Mouse (Mus musculus) stomach, embryonic 15.5 days (tissue): ENCODE measurements at regions not wholly inside any gene's neighbourhood (a gene's known extent, or its start where the extent isn't known, plus 50 kb on each side); places are given as distances from the start of the nearest gene placed in this dataset.
A peak's percentile ranks its signal among the peaks of the same experiment; 100 is the strongest.

Experiments
- ATAC-seq: fragments of 200-750 bp; cut with Nextera tagmentation; 2 replicates; pipeline ENCODE4 v1.8.0; 2017; ENCODE audit warnings: low read depth, moderate number of reproducible peaks, moderate TSS enrichment; ENCODE audit not compliant: insufficient read depth, low FRiP score
- H3K27ac ChIP-seq: fragments of 300-500 bp; sonication (generic); 2 replicates; pipeline ENCODE4 v1.5.1; 2015; ENCODE audit warnings: mild to moderate bottlenecking, inconsistent platforms
- H3K27me3 ChIP-seq: fragments of 300-500 bp; sonication (generic); replicated peaks from 2 replicates; pipeline ENCODE4 v1.6.1; 2015; ENCODE audit warnings: inconsistent platforms
- H3K36me3 ChIP-seq: fragments of 300-500 bp; sonication (generic); 2 replicates; pipeline ENCODE4 v1.6.1; 2015; ENCODE audit warnings: inconsistent platforms
- H3K4me1 ChIP-seq: fragments of 300-500 bp; sonication (generic); 2 replicates; pipeline ENCODE4 v1.6.1; 2015; ENCODE audit warnings: inconsistent platforms
- H3K4me2 ChIP-seq: fragments of 300-500 bp; sonication (generic); 2 replicates; pipeline ENCODE4 v1.6.1; 2015; ENCODE audit warnings: mild to moderate bottlenecking, inconsistent platforms
- H3K4me3 ChIP-seq: fragments of 300-500 bp; sonication (generic); replicated peaks from 2 replicates; pipeline ENCODE4 v1.5.1; 2015; ENCODE audit warnings: inconsistent platforms
- H3K9ac ChIP-seq: fragments of 300-500 bp; sonication (generic); 2 replicates; pipeline ENCODE4 v1.6.1; 2015; ENCODE audit warnings: inconsistent platforms
- H3K9me3 ChIP-seq: fragments of 300-500 bp; sonication (generic); 2 replicates; pipeline ENCODE4 v1.6.1; 2016; ENCODE audit warnings: inconsistent platforms
- WGBS: fragments of 180-500 bp; shearing (Covaris S2); methylation state at CpG from one replicate; pipeline ENCODE4 v1.1.7; 2015; 5-methylcytosine and 5-hydroxymethylcytosine counted together

GRCm38 (mm10) chr4:140463296-140463695 is 202.5 kb downstream of the Arhgef10l start:
- H3K27me3 ChIP-seq, result no peaks in the 10 kb centered on the region
- H3K36me3 ChIP-seq, result no peaks in the 10 kb centered on the region
- H3K9ac ChIP-seq, result no peak overlapping the region
- no peak for ATAC-seq
- no peak overlapping the region for H3K4me2 ChIP-seq
- no peak overlapping the region for H3K27ac ChIP-seq
- H3K9me3 ChIP-seq, result no peaks in the 10 kb centered on the region
- no peaks in the 10 kb centered on the region for H3K4me1 ChIP-seq
- 52% methylated on average over 7 of the region's 7 CpGs for WGBS
- no peak overlapping the region for H3K4me3 ChIP-seq

- H3K36me3 ChIP-seq, result no peaks in the 10 kb centered on the region
- H3K4me1 ChIP-seq, result no peaks in the 10 kb centered on the region
- H3K4me3 ChIP-seq, result no peak overlapping the region
- no peak overlapping the region for H3K27ac ChIP-seq
- H3K9me3 ChIP-seq, result no peaks in the 10 kb centered on the region
- H3K9ac ChIP-seq, result no peak overlapping the region
- 85% methylated on average over 16 of the region's 16 CpGs for WGBS
- no peaks in the 10 kb centered on the region for H3K27me3 ChIP-seq
- no peak for ATAC-seq
- no peak overlapping the region for H3K4me2 ChIP-seq
These were observed 204.5 kb downstream of the Arhgef10l start for GRCm38 (mm10) chr4:140461317-140461716.

GRCm38 (mm10) chr4:140449062-140449461 is 202.5 kb upstream of the Igsf21 start:
- Histone ChIP-seq H3K27ac (no peak overlapping the region), H3K27me3 (no peaks in the 10 kb centered on the region), H3K36me3 (no peaks in the 10 kb centered on the region), H3K4me3 (no peak overlapping the region), H3K4me1 (no peaks in the 10 kb centered on the region), H3K4me2 (no peak overlapping the region), H3K9ac (no peak overlapping the region), H3K9me3 (no peaks in the 10 kb centered on the region)
- WGBS, result 89% methylated on average over 10 of the region's 10 CpGs
- no peak for ATAC-seq

DNA sequence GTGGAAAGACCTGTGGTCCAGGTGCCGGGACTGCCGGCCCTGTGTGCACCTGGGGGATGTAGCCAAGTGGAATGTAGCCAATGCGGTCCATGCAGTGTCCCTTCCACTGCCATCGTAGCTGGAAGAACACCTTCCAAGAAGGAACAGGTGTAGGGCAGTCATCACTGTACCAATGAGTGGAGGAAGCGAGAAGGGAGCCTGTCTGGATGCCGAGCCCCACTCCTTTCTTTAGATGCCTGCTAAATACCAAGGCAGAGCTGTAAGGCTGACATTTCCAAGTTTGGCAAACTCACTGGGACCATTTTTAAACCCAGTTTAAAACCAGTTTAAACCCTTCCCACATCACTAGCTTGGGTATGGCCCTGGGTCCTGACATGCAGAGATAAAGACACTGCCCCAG is 199.9 kb upstream of the Igsf21 start:
- 88% methylated on average over 6 of the region's 6 CpGs for WGBS
- no peak for ATAC-seq
- H3K4me1 ChIP-seq, result no peaks in the 10 kb centered on the region
- H3K9me3 ChIP-seq, result no peaks in the 10 kb centered on the region
- H3K9ac ChIP-seq, result no peak overlapping the region
- no peak overlapping the region for H3K27ac ChIP-seq
- H3K27me3 ChIP-seq, result no peaks in the 10 kb centered on the region
- no peak overlapping the region for H3K4me2 ChIP-seq
- H3K36me3 ChIP-seq, result no peaks in the 10 kb centered on the region
- H3K4me3 ChIP-seq, result no peak overlapping the region

DNA sequence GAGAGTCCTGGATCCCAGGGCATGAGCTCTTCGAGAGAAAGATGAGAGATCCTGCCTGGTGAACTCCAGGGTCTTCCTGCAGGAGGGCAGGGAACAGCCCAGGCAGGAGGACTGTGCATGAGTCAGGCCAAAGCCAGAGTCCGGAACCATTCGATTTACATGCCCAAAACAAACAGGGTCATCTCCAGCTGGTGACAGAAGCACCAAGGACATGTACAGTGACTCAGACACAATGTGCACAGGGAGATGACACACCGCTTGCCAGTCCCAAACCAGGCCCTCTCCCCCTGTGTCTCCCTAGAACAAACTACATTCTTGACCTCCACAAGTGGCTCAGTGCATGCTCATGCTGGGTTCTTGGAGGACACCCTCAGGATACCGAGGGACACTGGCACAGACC is 199.3 kb upstream of the Igsf21 start:
- 82% methylated on average over 5 of the region's 5 CpGs for whole genome bisulfite sequencing
- H3K27me3 ChIP-seq, result no peaks in the 10 kb centered on the region
- ATAC-seq, result no peak

DNA sequence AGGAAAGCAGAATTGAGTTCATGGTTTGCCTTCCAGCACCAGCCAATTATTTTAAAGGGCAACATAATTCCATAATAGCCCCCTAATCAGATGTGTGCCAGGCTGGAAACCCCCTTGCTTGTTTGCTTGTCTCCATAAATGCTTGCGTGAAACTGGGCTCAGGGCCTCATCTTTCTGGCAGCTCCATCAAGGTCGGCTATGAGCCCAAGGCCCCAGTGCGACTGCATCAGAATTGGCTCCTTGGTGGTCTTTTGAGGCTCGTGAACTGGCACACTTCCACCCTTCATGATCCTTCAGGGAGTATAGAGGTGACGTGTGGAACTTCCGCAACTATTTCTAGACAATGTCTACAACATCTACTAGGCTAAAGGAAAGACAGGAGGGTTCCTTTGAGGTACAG is 196.6 kb upstream of the Igsf21 start:
- ATAC-seq, result no peak
- Histone ChIP-seq H3K36me3 (no peaks in the 10 kb centered on the region), H3K9ac (no peak overlapping the region), H3K4me1 (no peaks in the 10 kb centered on the region), H3K9me3 (no peaks in the 10 kb centered on the region), H3K4me3 (no peak overlapping the region), H3K27ac (no peak overlapping the region), H3K27me3 (no peaks in the 10 kb centered on the region), H3K4me2 (no peak overlapping the region)
- WGBS, result 82% methylated on average over 6 of the region's 6 CpGs

More for the DNA sequence above, 199.3 kb upstream of the Igsf21 start:
- Histone ChIP-seq H3K4me2 (no peak overlapping the region), H3K9ac (no peak overlapping the region), H3K36me3 (no peaks in the 10 kb centered on the region), H3K9me3 (no peaks in the 10 kb centered on the region), H3K4me3 (no peak overlapping the region), H3K4me1 (no peaks in the 10 kb centered on the region), H3K27ac (no peak overlapping the region)

GRCm38 (mm10) chr4:140441805-140442204 is 195.2 kb upstream of the Igsf21 start:
- Histone ChIP-seq H3K4me1 (no peaks in the 10 kb centered on the region), H3K4me2 (no peak overlapping the region), H3K36me3 (no peaks in the 10 kb centered on the region), H3K9ac (no peak overlapping the region), H3K4me3 (no peak overlapping the region), H3K27me3 (no peaks in the 10 kb centered on the region), H3K27ac (no peak overlapping the region), H3K9me3 (no peaks in the 10 kb centered on the region)
- no peak for ATAC-seq
- WGBS, result 80% methylated on average over 8 of the region's 8 CpGs

DNA sequence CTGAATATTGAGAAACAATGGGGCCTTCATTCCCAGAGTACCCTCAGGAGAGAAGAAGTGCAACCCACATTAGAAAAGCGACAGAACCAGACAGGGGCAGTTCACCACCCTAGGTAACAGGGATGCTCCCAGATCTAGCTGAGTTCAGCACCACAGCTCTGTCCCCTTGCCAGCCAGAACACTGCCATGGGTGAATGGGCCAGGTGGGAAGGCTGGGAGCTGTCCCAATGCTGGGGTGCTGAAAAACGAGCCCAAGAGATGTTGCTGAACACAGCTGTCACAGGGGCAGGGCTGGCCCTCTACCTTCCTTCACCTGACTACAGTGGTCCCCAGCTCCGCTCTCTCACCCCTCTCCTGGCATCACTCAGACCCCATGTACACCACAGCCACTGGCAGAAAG is 193.3 kb upstream of the Igsf21 start:
- no peaks in the 10 kb centered on the region for H3K4me1 ChIP-seq

DNA sequence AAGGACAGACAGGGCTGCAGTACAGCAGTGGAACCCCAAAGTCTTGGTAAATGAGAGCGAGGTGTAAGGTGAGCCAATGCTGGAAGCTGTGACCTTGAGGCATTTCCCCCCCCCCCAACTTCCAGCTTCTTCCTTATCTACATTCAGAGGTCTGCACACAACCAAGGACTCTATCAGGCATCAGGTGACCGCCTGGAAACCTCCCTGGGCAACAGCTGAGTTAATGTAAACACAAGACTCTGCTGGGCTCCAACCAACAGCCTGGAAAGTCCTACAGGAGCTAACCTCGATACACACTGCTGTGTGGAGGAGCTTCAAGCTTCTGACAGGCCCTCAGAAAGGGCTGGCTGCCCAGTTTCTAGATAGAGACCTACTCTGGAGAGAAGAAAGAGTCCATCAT is 189.4 kb upstream of the Igsf21 start:
- H3K27me3 ChIP-seq, result no peaks in the 10 kb centered on the region
- no peak overlapping the region for H3K9ac ChIP-seq
- WGBS, result 24% methylated on average over 3 of the region's 3 CpGs
- H3K9me3 ChIP-seq, result no peaks in the 10 kb centered on the region
- H3K27ac ChIP-seq, result no peak overlapping the region
- no peaks in the 10 kb centered on the region for H3K36me3 ChIP-seq
- H3K4me2 ChIP-seq, result no peak overlapping the region
- ATAC-seq, result peak; percentile 46; the same call in 1 of the 2 replicates
- H3K4me3 ChIP-seq, result no peak overlapping the region
- H3K4me1 ChIP-seq, result no peaks in the 10 kb centered on the region

More for the DNA sequence above, 193.3 kb upstream of the Igsf21 start:
- Histone ChIP-seq H3K4me2 (no peak overlapping the region), H3K4me3 (no peak overlapping the region), H3K9ac (no peak overlapping the region), H3K27ac (no peak overlapping the region), H3K9me3 (no peaks in the 10 kb centered on the region), H3K27me3 (no peaks in the 10 kb centered on the region), H3K36me3 (no peaks in the 10 kb centered on the region)
- 22% methylated on average over 3 of the region's 3 CpGs for WGBS
- no peak for ATAC-seq

GRCm38 (mm10) chr4:140433744-140434542 is 187.4 kb upstream of the Igsf21 start:
- no peak for ATAC-seq
- no peak overlapping the region for H3K27ac ChIP-seq

DNA sequence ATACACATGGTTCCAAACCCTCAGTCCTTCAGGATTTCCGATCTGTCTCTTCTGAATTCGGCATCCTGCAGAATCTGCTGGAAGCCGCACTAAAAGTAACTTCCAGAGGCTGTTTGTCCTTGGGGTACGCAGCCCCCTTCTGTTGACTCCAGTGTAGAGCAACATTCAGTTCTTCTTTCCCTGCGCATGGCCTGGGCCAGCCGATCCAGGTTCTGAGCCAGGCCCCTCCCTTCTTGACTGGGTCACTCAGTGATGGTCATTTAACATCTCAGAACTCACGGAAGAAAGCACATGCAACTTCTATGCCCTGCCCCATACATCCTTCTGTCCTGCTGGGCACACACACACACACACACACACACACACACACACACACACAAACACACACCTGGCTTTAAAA is 185.5 kb upstream of the Igsf21 start:
- H3K9me3 ChIP-seq, result no peaks in the 10 kb centered on the region
- H3K4me3 ChIP-seq, result no peak overlapping the region
- no peak overlapping the region for H3K4me2 ChIP-seq
- no peaks in the 10 kb centered on the region for H3K27me3 ChIP-seq
- no peaks in the 10 kb centered on the region for H3K36me3 ChIP-seq
- H3K9ac ChIP-seq, result no peak overlapping the region
- no peaks in the 10 kb centered on the region for H3K4me1 ChIP-seq
- WGBS, result 75% methylated on average over 7 of the region's 7 CpGs
- no peak overlapping the region for H3K27ac ChIP-seq
- ATAC-seq, result no peak

More at GRCm38 (mm10) chr4:140433744-140434542, 187.4 kb upstream of the Igsf21 start:
- Histone ChIP-seq H3K4me1 (no peaks in the 10 kb centered on the region), H3K4me3 (no peak overlapping the region), H3K9ac (no peak overlapping the region), H3K27me3 (no peaks in the 10 kb centered on the region), H3K9me3 (no peaks in the 10 kb centered on the region), H3K4me2 (no peak overlapping the region), H3K36me3 (no peaks in the 10 kb centered on the region)
- 67% methylated on average over 11 of the region's 11 CpGs for WGBS

- no peak overlapping the region for H3K27ac ChIP-seq
- H3K36me3 ChIP-seq, result no peaks in the 10 kb centered on the region
- H3K4me3 ChIP-seq, result no peak overlapping the region
- H3K9ac ChIP-seq, result no peak overlapping the region
- no peak for ATAC-seq
- 83% methylated on average over 3 of the region's 3 CpGs for WGBS
- H3K4me1 ChIP-seq, result no peaks in the 10 kb centered on the region
- H3K4me2 ChIP-seq, result no peak overlapping the region
- no peaks in the 10 kb centered on the region for H3K27me3 ChIP-seq
- no peaks in the 10 kb centered on the region for H3K9me3 ChIP-seq
These were observed 180.5 kb upstream of the Igsf21 start for GRCm38 (mm10) chr4:140427039-140427438.

- Histone ChIP-seq H3K36me3 (no peaks in the 10 kb centered on the region), H3K27me3 (no peaks in the 10 kb centered on the region), H3K9me3 (no peaks in the 10 kb centered on the region), H3K4me1 (no peaks in the 10 kb centered on the region), H3K9ac (no peak overlapping the region), H3K4me3 (no peak overlapping the region), H3K27ac (no peak overlapping the region), H3K4me2 (no peak overlapping the region)
- WGBS, result 92% methylated on average over 10 of the region's 10 CpGs
- no peak for ATAC-seq
These were observed 177.2 kb upstream of the Igsf21 start for GRCm38 (mm10) chr4:140423791-140424190.
